Mouse (Mus musculus) MEL (cell line): ENCODE results near the gene Nsun6. TPM values are rescaled to one million over a fixed set of nuclear protein-coding genes. Genes with fewer than 3 reads are reported as not detected.

ENCODE experiments used
- DNase-seq: peaks from one replicate; pipeline ENCODE4 v3.0.0; 2011; ENCODE audit warnings: low read depth, low spot score
- H3K27ac ChIP-seq: 2 replicates; pipeline ENCODE4 v1.5.1; 2012; ENCODE audit warnings: low read depth, mild to moderate bottlenecking, control low read depth, low read length, moderate library complexity; ENCODE audit not compliant: control insufficient read depth
- H3K27me3 ChIP-seq, 2 experiments: fragments of 150-350 bp in 1 of 2; sonication (generic) in 1 of 2; 2 replicates each; pipeline ENCODE4 v1.6.1; 2012; ENCODE audit warnings: low read length in 2 of 2, mild to moderate bottlenecking in 2 of 2, improper control_type of control experiment in 1 of 2, moderate library complexity in 1 of 2; ENCODE audit not compliant: insufficient read depth in 2 of 2, control insufficient read depth in 1 of 2
- H3K36me3 ChIP-seq, 2 experiments: 2 replicates each; pipeline ENCODE4 v1.6.1; 2012 to 2014; ENCODE audit warnings: low read length in 2 of 2, improper control_type of control experiment in 1 of 2, inconsistent platforms in 1 of 2, mild to moderate bottlenecking in 1 of 2; ENCODE audit not compliant: insufficient read depth in 2 of 2, control insufficient read depth in 1 of 2
- H3K4me1 ChIP-seq, 2 experiments: fragments of 150-350 bp in 1 of 2; sonication (generic) in 1 of 2; 2 replicates each; pipeline ENCODE4 v1.6.1; 2012; ENCODE audit warnings: low read length in 2 of 2, improper control_type of control experiment in 1 of 2, mild to moderate bottlenecking in 1 of 2; ENCODE audit not compliant: insufficient read depth in 2 of 2, control insufficient read depth in 1 of 2
- H3K4me3 ChIP-seq, 2 experiments: fragments of 150-350 bp in 1 of 2; sonication (generic) in 1 of 2; 2 replicates each; pipeline ENCODE4 v1.5.1; 2012; ENCODE audit warnings: low read depth in 2 of 2, low read length in 2 of 2, mild to moderate bottlenecking in 2 of 2, moderate library complexity in 2 of 2, control low read depth in 1 of 2, improper control_type of control experiment in 1 of 2; ENCODE audit not compliant: control insufficient read depth in 1 of 2, insufficient read depth in 1 of 2
- H3K79me2 ChIP-seq: 2 replicates; pipeline ENCODE4 v1.6.1; 2012; ENCODE audit warnings: mild to moderate bottlenecking, low read length, moderate library complexity; ENCODE audit not compliant: control insufficient read depth, poor library complexity, insufficient read depth
- H3K9ac ChIP-seq: 2 replicates; pipeline ENCODE4 v1.6.1; 2012; ENCODE audit warnings: low read depth, mild to moderate bottlenecking, control low read depth, low read length, moderate library complexity; ENCODE audit not compliant: control insufficient read depth, poor library complexity, severe bottlenecking
- H3K9me3 ChIP-seq: fragments of 150-350 bp; sonication (generic); replicated peaks from 2 replicates; pipeline ENCODE4 v1.6.1; 2012; ENCODE audit warnings: mild to moderate bottlenecking, low read length, improper control_type of control experiment, moderate library complexity; ENCODE audit not compliant: insufficient read depth
- CHD1 ChIP-seq: IDR thresholded peaks from 2 replicates; pipeline ENCODE4 v1.6.1; 2012; ENCODE audit warnings: low read depth, mild to moderate bottlenecking, inconsistent platforms, low read length, improper control_type of control experiment
- CHD2 ChIP-seq: IDR thresholded peaks from 2 replicates; pipeline ENCODE4 v1.6.1; 2011; ENCODE audit warnings: low read length, improper control_type of control experiment
- E2F4 ChIP-seq: IDR thresholded peaks from 2 replicates; pipeline ENCODE4 v1.6.1; 2011; ENCODE audit warnings: low read depth, low read length, improper control_type of control experiment, borderline replicate concordance
- ETS1 ChIP-seq: IDR thresholded peaks from 2 replicates; pipeline ENCODE4 v1.6.1; 2012; ENCODE audit warnings: low read depth, mild to moderate bottlenecking, inconsistent platforms, low read length, improper control_type of control experiment, moderate library complexity
- GABPA ChIP-seq: IDR thresholded peaks from 2 replicates; pipeline ENCODE4 v1.6.1; 2012; ENCODE audit warnings: low read depth, mild to moderate bottlenecking, inconsistent platforms, low read length, improper control_type of control experiment, moderate library complexity
- GATA1 ChIP-seq: IDR thresholded peaks from 2 replicates; pipeline ENCODE4 v1.6.1; 2011; ENCODE audit warnings: low read depth, low read length, improper control_type of control experiment
- KAT2A ChIP-seq: conservative IDR thresholded peaks from 2 replicates; pipeline ENCODE4 v1.6.1; 2012; ENCODE audit warnings: low read depth, low read length, improper control_type of control experiment, inconsistent platforms
- MAX ChIP-seq: IDR thresholded peaks from 2 replicates; pipeline ENCODE4 v1.6.1; 2011; ENCODE audit warnings: low read length, improper control_type of control experiment
- MYB ChIP-seq: IDR thresholded peaks from 2 replicates; pipeline ENCODE4 v1.6.1; 2011; ENCODE audit warnings: mild to moderate bottlenecking, low read depth, low read length, improper control_type of control experiment
- NELFE ChIP-seq: IDR thresholded peaks from 2 replicates; pipeline ENCODE4 v1.6.1; 2011; ENCODE audit warnings: low read depth, low read length, improper control_type of control experiment
- NRF1 ChIP-seq: IDR thresholded peaks from 2 replicates; pipeline ENCODE4 v1.6.1; 2014; ENCODE audit warnings: low read depth, mild to moderate bottlenecking, inconsistent platforms, low read length, improper control_type of control experiment, moderate library complexity; ENCODE audit not compliant: poor library complexity, insufficient read depth, severe bottlenecking
- POLR2A ChIP-seq, 2 experiments: IDR thresholded peaks; 2 replicates each; pipeline ENCODE4 v1.6.1; 2011 to 2012; ENCODE audit warnings: low read length in 2 of 2, mild to moderate bottlenecking in 2 of 2, control low read depth in 1 of 2, improper control_type of control experiment in 1 of 2, low read depth in 1 of 2, moderate library complexity in 1 of 2; ENCODE audit not compliant: control insufficient read depth in 1 of 2, insufficient read depth in 1 of 2, poor library complexity in 1 of 2
- POLR2AphosphoS5 ChIP-seq: IDR thresholded peaks from 2 replicates; pipeline ENCODE4 v1.6.1; 2012; ENCODE audit warnings: low read depth, borderline replicate concordance, mild to moderate bottlenecking, inconsistent platforms, low read length, moderate library complexity, mixed read lengths
- TAL1 ChIP-seq: IDR thresholded peaks from 2 replicates; pipeline ENCODE4 v1.6.1; 2012; ENCODE audit warnings: mild to moderate bottlenecking, inconsistent platforms, low read length, moderate library complexity, mixed read lengths
- UBTF ChIP-seq: IDR thresholded peaks from 2 replicates; pipeline ENCODE4 v1.6.1; 2012; ENCODE audit warnings: low read depth, mild to moderate bottlenecking, inconsistent platforms, low read length, improper control_type of control experiment, moderate library complexity, borderline replicate concordance; ENCODE audit not compliant: insufficient read depth
- ZKSCAN1 ChIP-seq: IDR thresholded peaks from 2 replicates; pipeline ENCODE4 v1.6.1; 2012; ENCODE audit warnings: low read depth, mild to moderate bottlenecking, inconsistent platforms, low read length, improper control_type of control experiment, moderate library complexity
- ZMIZ1 ChIP-seq: IDR thresholded peaks from 2 replicates; pipeline ENCODE4 v1.6.1; 2012; ENCODE audit warnings: low read depth, mild to moderate bottlenecking, inconsistent platforms, low read length, improper control_type of control experiment, moderate library complexity
- ZNF384 ChIP-seq: IDR thresholded peaks from 2 replicates; pipeline ENCODE4 v1.6.1; 2012; ENCODE audit warnings: low read depth, mild to moderate bottlenecking, inconsistent platforms, low read length, improper control_type of control experiment
- polyA plus RNA-seq, 2 experiments: library from polyadenylated mRNA; stranded (reverse) in 1 of 2; unstranded in 1 of 2; fragments of >175 nt in 1 of 2; fragments of >200 nt in 1 of 2; gene quantifications; 2 replicates each; pipeline versions ENCODE4 v1.2.1 to v1.2.4; 2012; ENCODE audit warnings: low replicate concordance in 2 of 2, low read depth in 1 of 2; ENCODE audit not compliant: insufficient read length in 2 of 2, insufficient read depth in 1 of 2, missing spikeins in 1 of 2
- total RNA-seq: library from RNA; depleted of rRNA; stranded (reverse); fragments of 300-350 nt; gene quantifications from 2 replicates; pipeline ENCODE4 v1.2.3, GENCODE M21; 2012

Nsun6 gene
- total and polyA plus RNA-seq, 3 experiments, result 5.4 to 6.3 TPM; not detected in 1

DNA sequence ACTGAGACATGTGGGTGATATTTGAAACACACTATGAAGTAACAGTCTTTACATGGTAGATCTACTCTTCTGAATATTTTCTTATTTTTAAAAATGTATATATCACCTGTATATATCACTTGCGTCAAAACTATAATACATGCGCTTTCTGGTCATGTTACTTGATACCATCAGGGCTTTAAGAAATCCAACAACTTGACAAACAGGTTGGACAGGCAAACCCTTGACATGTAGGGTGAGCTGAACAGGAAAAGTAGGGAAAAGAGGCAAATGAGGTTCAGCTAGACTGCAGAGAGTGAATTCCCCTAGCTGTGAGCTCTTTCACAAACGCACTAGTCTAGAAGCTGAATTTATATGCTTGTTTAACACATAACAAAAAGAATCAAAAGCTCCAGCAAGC lies 28.1 kb downstream of the Nsun6 start:
- H3K9ac ChIP-seq, result no peak overlapping the region
- H3K36me3 ChIP-seq, result no peaks in the 10 kb centered on the region; a peak in 1 of 4 replicates
- no peaks in the 10 kb centered on the region for H3K9me3 ChIP-seq
- no peaks in the 10 kb centered on the region for H3K4me1 ChIP-seq
- DNase-seq, result no peak
- no peak overlapping the region for H3K4me3 ChIP-seq
- H3K27me3 ChIP-seq, result no peaks in the 10 kb centered on the region
- TF ChIP-seq ZKSCAN1 (no peak), CHD2 (no peak), GATA1 (no peak), CHD1 (no peak), E2F4 (no peak), ZMIZ1 (no peak), MAX (no peak), UBTF (no peak)
- H3K27ac ChIP-seq, result no peak overlapping the region
- H3K79me2 ChIP-seq, result no peaks in the 10 kb centered on the region

DNA sequence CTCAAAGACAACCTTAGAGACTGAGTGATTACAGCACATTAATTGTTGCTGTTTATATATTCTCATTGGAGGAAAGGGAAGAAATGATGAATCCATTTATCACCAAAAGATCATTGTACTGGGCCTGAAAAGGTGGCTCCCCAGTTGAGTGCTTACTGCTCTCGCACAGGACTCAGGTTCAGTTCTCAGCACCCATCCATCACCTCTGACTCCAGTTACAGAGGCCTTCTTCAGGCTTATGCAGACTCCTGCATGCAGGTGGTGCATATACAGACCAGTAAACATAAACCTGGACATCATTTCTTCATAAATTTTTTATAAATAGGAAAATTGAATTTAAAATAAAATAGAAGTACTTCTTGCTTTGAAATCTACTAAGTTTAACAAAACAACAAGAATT lies 46.8 kb downstream of the Nsun6 start:
- Histone ChIP-seq H3K4me1 (no peaks in the 10 kb centered on the region), H3K4me3 (no peak overlapping the region), H3K27me3 (no peaks in the 10 kb centered on the region), H3K27ac (no peak overlapping the region), H3K9ac (no peak overlapping the region)
- no peak for DNase-seq
- TF ChIP-seq POLR2A (IDR thresholded peaks at IDR 0.05; ENCODE audit: control insufficient read depth in 1 of 2, insufficient read depth in 1 of 2, low read depth in 1 of 2, low read length in 2 of 2, poor library complexity in 1 of 2) (no peak), MYB (no peak), KAT2A (no peak)
- TF ChIP-seq, all 39 proteins: peak for 0
- H3K79me2 ChIP-seq, result no peaks in the 10 kb centered on the region
- H3K36me3 ChIP-seq, result no peaks in the 10 kb centered on the region; a peak in 1 of 4 replicates
- no peaks in the 10 kb centered on the region for H3K9me3 ChIP-seq

GRCm38 (mm10) chr2:15007531-15007930 lies 47.3 kb downstream of the Nsun6 start:
- H3K9me3 ChIP-seq, result no peaks in the 10 kb centered on the region
- no peak overlapping the region for H3K4me3 ChIP-seq
- no peak overlapping the region for H3K9ac ChIP-seq
- H3K27me3 ChIP-seq, result no peaks in the 10 kb centered on the region
- H3K4me1 ChIP-seq, result no peaks in the 10 kb centered on the region
- no peak for DNase-seq
- no peaks in the 10 kb centered on the region for H3K79me2 ChIP-seq
- no peak for TF ChIP-seq ETS1
- TF ChIP-seq GABPA, result no peak
- no peak for TF ChIP-seq TAL1
- no peak for TF ChIP-seq ZNF384
- no peak for TF ChIP-seq POLR2AphosphoS5
- no peak for TF ChIP-seq UBTF
- no peak for TF ChIP-seq ZKSCAN1
- no peak for TF ChIP-seq CHD2
- no peak for TF ChIP-seq MAX
- TF ChIP-seq MYB, result no peak
- no peak for TF ChIP-seq NRF1
- no peak for TF ChIP-seq NELFE
- no peaks in the 10 kb centered on the region for H3K36me3 ChIP-seq
- H3K27ac ChIP-seq, result no peak overlapping the region
